Mouse (Mus musculus) liver, embryonic 16.5 days (tissue): ENCODE measurements at regions not wholly inside any gene's neighbourhood (a gene's known extent, or its start where the extent isn't known, plus 50 kb on each side); places are given as distances from the start of the nearest gene placed in this dataset.

ENCODE experiments used
- ATAC-seq: fragments of 200-750 bp; cut with Nextera tagmentation; 2 replicates; pipeline ENCODE4 v1.8.0; 2017; ENCODE audit warnings: low read depth, mild to moderate bottlenecking, moderate number of reproducible peaks, moderate library complexity
- H3K27ac ChIP-seq: fragments of 300-500 bp; sonication (generic); 2 replicates; pipeline ENCODE4 v1.5.1; 2014; ENCODE audit warnings: mild to moderate bottlenecking, low read length
- H3K27me3 ChIP-seq: fragments of 300-500 bp; sonication (generic); 2 replicates; pipeline ENCODE4 v1.6.1; 2014; ENCODE audit warnings: low read depth, low read length, mixed read lengths; ENCODE audit not compliant: control insufficient read depth, insufficient read depth
- H3K36me3 ChIP-seq: fragments of 300-500 bp; sonication (generic); 2 replicates; pipeline ENCODE4 v1.6.1; 2014; ENCODE audit warnings: mild to moderate bottlenecking; ENCODE audit not compliant: control insufficient read depth, insufficient read depth
- H3K4me1 ChIP-seq: fragments of 300-500 bp; sonication (generic); 2 replicates; pipeline ENCODE4 v1.6.1; 2014; ENCODE audit warnings: low read depth, low read length, mixed read lengths; ENCODE audit not compliant: control insufficient read depth
- H3K4me2 ChIP-seq: fragments of 300-500 bp; sonication (generic); 2 replicates; pipeline ENCODE4 v1.6.1; 2014; ENCODE audit warnings: low read depth, low read length, mixed read lengths
- H3K4me3 ChIP-seq: fragments of 300-500 bp; sonication (generic); 2 replicates; pipeline ENCODE4 v1.5.1; 2014; ENCODE audit warnings: low read depth, mild to moderate bottlenecking, low read length
- H3K9ac ChIP-seq: fragments of 300-500 bp; sonication (generic); 2 replicates; pipeline ENCODE4 v1.6.1; 2014; ENCODE audit warnings: low read depth, low read length
- H3K9me3 ChIP-seq: fragments of 300-500 bp; sonication (generic); replicated peaks from 2 replicates; pipeline ENCODE4 v1.6.1; 2016; ENCODE audit warnings: low read length; ENCODE audit not compliant: control insufficient read depth
- WGBS: fragments of 180-500 bp; shearing (Covaris S2); extraction: QIAGEN DNeasy Blood & Tissue Kit; methylation state at CpG from one replicate; pipeline ENCODE4 v1.1.7; 2014; ENCODE audit not compliant: insufficient replicate concordance; 5-methylcytosine and 5-hydroxymethylcytosine counted together

DNA sequence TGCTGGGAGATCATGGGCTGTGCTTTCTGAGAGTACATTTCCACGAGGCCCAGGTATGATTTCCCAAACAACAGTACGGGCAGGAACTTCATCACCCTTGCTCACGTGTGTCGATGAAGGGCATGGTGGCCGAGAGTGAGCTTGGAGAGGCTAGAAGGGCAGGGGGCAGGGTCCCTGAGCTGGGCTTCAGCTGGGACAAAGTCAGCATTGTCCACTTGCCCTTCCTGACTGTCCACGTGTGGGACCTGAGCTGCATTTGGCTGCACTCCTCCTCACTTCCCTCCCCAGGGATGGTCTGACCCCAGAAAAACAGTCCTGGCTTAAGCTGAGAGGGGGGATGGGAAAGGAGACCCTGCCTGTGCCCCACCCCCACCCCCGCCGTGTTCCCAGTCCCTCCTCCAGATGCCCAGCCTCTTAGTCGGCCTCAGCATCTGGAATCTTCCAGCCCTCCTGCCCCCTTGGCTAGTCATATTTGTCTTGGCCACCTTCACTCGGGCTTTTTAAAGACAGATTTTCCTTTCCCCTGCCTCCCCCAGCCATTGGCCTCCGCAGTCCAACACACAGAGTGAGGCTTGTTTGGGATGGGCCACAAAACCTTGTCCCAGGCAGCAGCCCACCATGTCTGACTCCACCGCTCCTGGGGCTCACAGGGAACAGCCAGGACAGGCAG is 58.6 kb downstream of the Isg20 start:
- ATAC-seq, result no peak
- no peaks in the 10 kb centered on the region for H3K27me3 ChIP-seq
- H3K9ac ChIP-seq, result no peak overlapping the region
- H3K4me1 ChIP-seq, result no peaks in the 10 kb centered on the region
- no peak overlapping the region for H3K4me2 ChIP-seq
- no peaks in the 10 kb centered on the region for H3K9me3 ChIP-seq
- H3K27ac ChIP-seq, result no peak overlapping the region
- H3K36me3 ChIP-seq, result no peaks in the 10 kb centered on the region
- WGBS, result 46% methylated on average over 12 of the region's 12 CpGs
- no peak overlapping the region for H3K4me3 ChIP-seq

DNA sequence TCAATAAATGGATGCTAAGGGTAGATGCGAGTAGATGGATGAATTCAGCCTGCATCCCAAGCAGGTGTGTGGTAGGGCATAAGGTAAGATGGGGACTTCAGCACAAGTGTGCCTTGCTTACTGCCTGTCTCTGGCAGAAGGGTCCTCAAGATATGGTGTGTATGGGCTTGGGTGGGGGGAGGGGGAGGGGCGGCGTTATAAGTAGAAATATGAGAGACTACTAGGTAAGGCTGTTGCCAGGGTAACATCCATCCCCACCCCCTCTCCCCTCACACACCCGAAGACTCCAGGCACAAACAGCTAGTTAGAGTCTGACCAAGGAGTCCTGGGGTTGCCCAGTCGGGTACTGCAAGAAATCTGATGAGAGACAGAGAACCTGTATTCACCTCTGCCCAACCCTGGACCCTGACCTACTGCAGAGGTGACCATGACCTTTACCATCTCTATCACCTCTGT is 63.5 kb upstream of the Acan start:
- Histone ChIP-seq H3K4me3 (no peak overlapping the region), H3K4me2 (no peak overlapping the region), H3K4me1 (no peaks in the 10 kb centered on the region), H3K27me3 (peaks cover 8% of the 10 kb centered on the region), H3K9ac (no peak overlapping the region), H3K36me3 (no peaks in the 10 kb centered on the region), H3K27ac (no peak overlapping the region), H3K9me3 (no peaks in the 10 kb centered on the region)
- WGBS, result 28% methylated on average over 5 of the region's 5 CpGs
- ATAC-seq, result no peak

DNA sequence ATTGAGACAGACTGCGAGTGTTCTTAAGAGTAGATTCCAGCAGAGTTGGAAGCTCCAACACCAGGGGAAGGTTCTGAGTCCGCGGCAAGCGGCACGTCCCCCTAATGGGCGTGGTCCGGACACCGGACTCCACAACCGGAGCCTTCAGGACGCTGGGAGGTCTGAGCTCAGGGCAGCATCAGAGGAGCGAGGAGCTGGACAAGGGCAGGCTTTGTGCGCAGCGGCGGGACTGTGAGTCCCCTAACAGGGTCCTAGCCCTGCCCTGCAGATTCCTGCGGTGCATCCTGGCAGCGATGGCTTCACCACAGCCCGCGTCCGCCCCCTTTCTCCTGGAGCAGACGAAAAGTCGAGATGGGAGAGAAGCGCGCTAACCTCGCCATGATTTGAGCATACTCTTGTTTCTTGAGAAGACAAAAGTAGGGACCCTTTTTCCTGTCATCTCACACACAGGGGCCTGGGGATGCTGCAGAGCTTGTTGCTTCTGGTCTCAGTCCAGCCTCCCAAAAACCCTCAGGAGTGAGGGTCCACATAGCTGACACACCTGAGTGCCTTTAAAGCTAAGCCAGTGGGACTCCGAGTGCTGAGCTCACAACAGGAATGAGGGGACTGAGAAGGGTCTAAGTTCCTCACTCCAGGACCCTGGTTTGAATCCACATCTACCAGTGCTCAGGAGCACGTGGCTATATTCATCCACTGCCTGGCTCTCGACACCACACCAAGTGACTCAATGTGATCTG is 62.8 kb upstream of the Acan start:
- no peak overlapping the region for H3K9ac ChIP-seq
- 0 out of 2 replicates have a peak overlapping the region, but pooled peaks have one; percentile 1 for H3K4me2 ChIP-seq
- H3K4me1 ChIP-seq, result no peaks in the 10 kb centered on the region
- ATAC-seq, result no peak
- no peak overlapping the region for H3K4me3 ChIP-seq
- H3K36me3 ChIP-seq, result no peaks in the 10 kb centered on the region
- WGBS, result 4% methylated on average over 27 of the region's 27 CpGs
- H3K27ac ChIP-seq, result no peak overlapping the region
- no peaks in the 10 kb centered on the region for H3K9me3 ChIP-seq
- H3K27me3 ChIP-seq, result peaks cover 8% of the 10 kb centered on the region

DNA sequence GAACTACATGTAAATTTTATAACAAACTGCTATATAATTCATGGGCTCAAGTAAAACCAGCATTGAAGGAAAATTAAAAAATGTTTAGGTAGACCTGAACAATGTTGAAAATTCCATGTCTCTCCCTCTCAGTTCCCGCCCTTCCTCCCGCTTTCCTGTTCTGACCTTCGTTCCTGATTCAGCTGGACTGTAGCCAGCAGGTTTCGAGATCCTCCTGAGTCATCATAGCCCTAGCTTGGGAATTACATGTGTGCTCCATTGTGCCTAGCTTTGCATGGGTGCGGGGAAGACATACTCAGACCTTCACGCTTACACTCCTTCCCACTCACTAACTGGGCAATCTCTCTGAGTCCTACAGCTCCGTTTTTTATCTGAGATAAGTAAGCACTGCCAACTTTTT is 60.3 kb upstream of the Acan start:
- 62% methylated on average over 7 of the region's 7 CpGs for WGBS

GRCm38 (mm10) chr7:78994134-78994533 is 59.1 kb upstream of the Acan start:
- Histone ChIP-seq H3K4me2 (no peak overlapping the region), H3K27me3 (peaks cover 8% of the 10 kb centered on the region), H3K36me3 (no peaks in the 10 kb centered on the region), H3K4me3 (no peak overlapping the region), H3K9ac (no peak overlapping the region), H3K9me3 (no peaks in the 10 kb centered on the region), H3K4me1 (no peaks in the 10 kb centered on the region), H3K27ac (no peak overlapping the region)
- no peak for ATAC-seq
- 75% methylated on average over 8 of the region's 8 CpGs for WGBS

More for the DNA sequence above, 60.3 kb upstream of the Acan start:
- Histone ChIP-seq H3K4me2 (no peak overlapping the region), H3K4me1 (no peaks in the 10 kb centered on the region), H3K9ac (no peak overlapping the region), H3K36me3 (no peaks in the 10 kb centered on the region), H3K9me3 (no peaks in the 10 kb centered on the region), H3K27ac (no peak overlapping the region), H3K4me3 (no peak overlapping the region), H3K27me3 (peaks cover 8% of the 10 kb centered on the region)
- no peak for ATAC-seq

DNA sequence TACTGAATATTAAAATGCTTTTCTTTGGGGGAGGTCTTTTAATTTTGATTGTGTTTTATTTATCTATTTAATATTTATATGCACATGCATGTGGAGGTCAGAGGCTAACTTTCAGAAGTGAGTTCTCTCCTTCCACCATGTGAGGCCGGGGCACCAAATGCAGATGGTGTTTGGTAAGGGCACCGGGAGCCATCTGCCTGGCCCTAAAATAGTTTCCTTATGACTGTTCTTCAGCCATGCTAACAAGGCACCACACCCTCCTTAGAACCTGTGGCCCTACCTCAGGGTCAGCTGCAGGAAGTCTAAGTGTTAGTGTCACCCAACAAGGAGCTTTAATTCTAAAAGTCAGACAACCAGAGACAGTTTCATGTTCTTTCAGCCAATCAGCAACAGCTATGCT is 58.2 kb upstream of the Acan start:
- no peaks in the 10 kb centered on the region for H3K36me3 ChIP-seq
- no peak overlapping the region for H3K27ac ChIP-seq
- WGBS, result 72% methylated on average over 2 of the region's 2 CpGs
- H3K4me2 ChIP-seq, result no peak overlapping the region
- no peak for ATAC-seq
- H3K4me1 ChIP-seq, result no peaks in the 10 kb centered on the region
- peaks cover 7% of the 10 kb centered on the region for H3K27me3 ChIP-seq
- H3K4me3 ChIP-seq, result no peak overlapping the region
- no peaks in the 10 kb centered on the region for H3K9me3 ChIP-seq
- H3K9ac ChIP-seq, result no peak overlapping the region

DNA sequence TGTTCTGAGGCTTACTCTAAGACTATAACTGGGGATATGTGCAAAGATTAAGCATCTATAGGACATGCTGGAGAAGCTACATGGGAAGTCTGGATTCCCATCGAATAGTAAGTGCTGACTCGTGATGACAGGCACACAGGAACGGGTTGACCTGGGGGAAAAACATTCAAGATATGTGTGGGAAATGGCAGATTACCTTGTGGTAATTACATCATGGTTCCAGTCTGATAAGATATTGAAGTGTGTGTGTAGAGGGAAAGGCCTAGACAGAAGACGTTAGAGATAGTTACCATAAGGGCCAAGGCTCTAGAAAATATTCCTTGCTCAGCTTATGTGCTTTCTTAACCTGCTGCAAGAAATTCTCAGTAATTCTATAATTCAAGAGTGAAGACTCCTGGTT is 57.5 kb upstream of the Acan start:
- ATAC-seq, result no peak
- H3K9ac ChIP-seq, result no peak overlapping the region
- no peaks in the 10 kb centered on the region for H3K4me1 ChIP-seq
- H3K27ac ChIP-seq, result no peak overlapping the region
- no peaks in the 10 kb centered on the region for H3K9me3 ChIP-seq
- H3K4me3 ChIP-seq, result no peak overlapping the region
- H3K4me2 ChIP-seq, result no peak overlapping the region
- peaks cover under 1% of the 10 kb centered on the region; the same call in 1 of the 2 replicates for H3K27me3 ChIP-seq
- H3K36me3 ChIP-seq, result no peaks in the 10 kb centered on the region
- 25% methylated on average over 4 of the region's 4 CpGs for WGBS
